Mouse (Mus musculus): ENCODE results near the gene Zfp628.

DNA sequence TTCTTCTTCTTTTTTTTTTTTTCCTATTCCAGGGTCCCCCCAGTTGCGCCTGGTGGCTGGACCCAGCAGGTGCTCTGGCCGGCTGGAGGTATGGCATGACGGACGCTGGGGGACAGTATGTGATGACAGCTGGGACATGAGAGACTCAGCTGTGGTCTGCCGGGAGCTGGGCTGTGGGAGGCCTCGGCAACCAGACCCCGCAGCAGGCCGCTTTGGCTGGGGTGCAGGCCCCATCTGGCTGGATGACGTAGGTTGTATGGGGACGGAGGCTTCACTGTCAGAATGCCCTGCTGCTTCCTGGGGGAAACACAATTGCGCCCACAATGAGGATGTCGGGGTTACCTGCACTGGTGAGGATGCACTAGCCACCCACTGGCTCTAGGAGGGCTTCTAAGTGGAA, 18.1 kb downstream of the Zfp628 start:
- TF ChIP-seq POLR2A (IDR thresholded peaks at IDR 0.05; ENCODE audit: control insufficient read depth, extremely low read depth, insufficient read depth, low read length, poor library complexity) (no peak), CTCF (IDR thresholded peaks at IDR 0.05; ENCODE audit: borderline replicate concordance, control insufficient read depth, extremely low read depth, insufficient read depth, low read length, poor library complexity) (no peak)
